Mouse (Mus musculus) myocyte (in vitro differentiated cells): ENCODE measurements around the gene Zbtb43. TPM values are rescaled to one million over a fixed set of nuclear protein-coding genes. Genes with fewer than 3 reads are reported as not detected.
A peak's percentile ranks its signal among the peaks of the same experiment; 100 is the strongest.

Source experiments
- H3K27me3 ChIP-seq: one replicate; pipeline ENCODE4 v1.6.1; 2011; ENCODE audit not compliant: control insufficient read depth, insufficient read depth, insufficient read length
- H3K36me3 ChIP-seq: one replicate; pipeline ENCODE4 v1.6.1; 2011; ENCODE audit not compliant: control insufficient read depth, insufficient read depth
- H3K4me2 ChIP-seq: one replicate; pipeline ENCODE4 v1.6.1; 2011; ENCODE audit warnings: low read depth, control low read depth
- H3K4me3 ChIP-seq: one replicate; pipeline ENCODE4 v1.5.1; 2011; ENCODE audit warnings: mild to moderate bottlenecking, control low read depth, moderate library complexity
- H3K79me2 ChIP-seq: one replicate; pipeline ENCODE4 v1.6.1; 2011; ENCODE audit not compliant: control insufficient read depth, insufficient read depth
- H3ac ChIP-seq: one replicate; pipeline ENCODE4 v1.6.1; 2011; ENCODE audit not compliant: control insufficient read depth, insufficient read length
- CEBPB ChIP-seq: IDR thresholded peaks from 2 replicates; pipeline ENCODE4 v1.6.1; 2011; ENCODE audit warnings: mild to moderate bottlenecking, moderate library complexity; ENCODE audit not compliant: poor library complexity, insufficient read depth, severe bottlenecking
- E2F4 ChIP-seq: IDR thresholded peaks from one replicate; pipeline ENCODE4 v1.6.1; 2011; ENCODE audit warnings: mild to moderate bottlenecking, control low read depth, moderate library complexity; ENCODE audit not compliant: insufficient read depth
- MAX ChIP-seq: IDR thresholded peaks from one replicate; pipeline ENCODE4 v1.6.1; 2011; ENCODE audit warnings: low read depth, mild to moderate bottlenecking, control low read depth
- MYOD1 ChIP-seq, 3 experiments: IDR thresholded peaks; one replicate each; pipeline ENCODE4 v1.6.1; 2011; ENCODE audit warnings: control low read depth in 2 of 3, low read depth in 2 of 3, mild to moderate bottlenecking in 2 of 3, moderate library complexity in 1 of 3; ENCODE audit not compliant: insufficient read length in 2 of 3, control insufficient read depth in 1 of 3
- MYOG ChIP-seq, 3 experiments: IDR thresholded peaks; one replicate each; pipeline ENCODE4 v1.6.1; 2011; ENCODE audit warnings: control low read depth in 2 of 3, low read depth in 2 of 3, mild to moderate bottlenecking in 2 of 3; ENCODE audit not compliant: insufficient read length in 2 of 3, control insufficient read depth in 1 of 3, insufficient read depth in 1 of 3
- POLR2A ChIP-seq: IDR thresholded peaks from one replicate; pipeline ENCODE4 v1.6.1; 2011; ENCODE audit warnings: low read depth, mild to moderate bottlenecking, control low read depth, moderate library complexity; ENCODE audit not compliant: insufficient read length
- POLR2AphosphoS2 ChIP-seq: IDR thresholded peaks from one replicate; pipeline ENCODE4 v1.6.1; 2011; ENCODE audit warnings: low read depth, control low read depth; ENCODE audit not compliant: insufficient read length
- REST ChIP-seq: IDR thresholded peaks from one replicate; pipeline ENCODE4 v1.6.1; 2011; ENCODE audit warnings: mild to moderate bottlenecking, control low read depth, moderate library complexity; ENCODE audit not compliant: insufficient read depth, insufficient read length
- SRF ChIP-seq: IDR thresholded peaks from one replicate; pipeline ENCODE4 v1.6.1; 2011; ENCODE audit warnings: low read depth; ENCODE audit not compliant: control insufficient read depth, insufficient read length
- TCF12 ChIP-seq: IDR thresholded peaks from one replicate; pipeline ENCODE4 v1.6.1; 2011; ENCODE audit warnings: mild to moderate bottlenecking, control low read depth; ENCODE audit not compliant: poor library complexity, insufficient read depth, severe bottlenecking
- TCF3 ChIP-seq: IDR thresholded peaks from one replicate; pipeline ENCODE4 v1.6.1; 2011; ENCODE audit warnings: low read depth, control low read depth; ENCODE audit not compliant: insufficient read length
- USF1 ChIP-seq: IDR thresholded peaks from one replicate; pipeline ENCODE4 v1.6.1; 2011; ENCODE audit warnings: low read depth, mild to moderate bottlenecking, control low read depth, moderate library complexity
- polyA plus RNA-seq: library from polyadenylated mRNA; unstranded; fragments of >200 nt; fragmentation: generic; extraction: Trizol; gene quantifications from one replicate; pipeline ENCODE4 v1.2.1, GENCODE M21; 2012; ENCODE audit warnings: missing spikeins

Zbtb43 gene
- polyA plus RNA-seq, result 10.5 TPM

- peaks cover 12% of the 10 kb centered on the region for H3K36me3 ChIP-seq
- peak within 1 kb of the TSS; percentile 74 for H3K4me3 ChIP-seq
- peaks cover 10% of the 10 kb centered on the region for H3K27me3 ChIP-seq
- TF ChIP-seq REST (no peak), MYOD1 (IDR thresholded peaks at IDR 0.05; ENCODE audit: control insufficient read depth in 1 of 3, insufficient read length in 2 of 3, low read depth in 2 of 3) (no peak), MYOG (IDR thresholded peaks at IDR 0.05; ENCODE audit: control insufficient read depth in 1 of 3, insufficient read depth in 1 of 3, insufficient read length in 2 of 3, low read depth in 2 of 3) (no peak), MAX (peak; percentile 35), CEBPB (no peak), POLR2AphosphoS2 (peak; percentile 80), USF1 (no peak), E2F4 (no peak), POLR2A (peak; percentile 89)
- H3K79me2 ChIP-seq, result peaks cover 36% of the 10 kb centered on the region
- H3ac ChIP-seq, result peak within 1 kb of the TSS; percentile 68
- H3K4me2 ChIP-seq, result peak within 1 kb of the TSS; percentile 91
Observed at GRCm38 (mm10) chr2:33468466-33469097, at the start of gene Zbtb43. Gene Zbtb43 (minus strand): TSS chr2:33468559.

- H3ac ChIP-seq, result no peak overlapping the region
- TF ChIP-seq TCF3, result no peak
- no peak for TF ChIP-seq SRF
- TF ChIP-seq USF1, result no peak
- no peak for TF ChIP-seq MYOD1 (IDR thresholded peaks at IDR 0.05; ENCODE audit: control insufficient read depth in 1 of 3, insufficient read length in 2 of 3, low read depth in 2 of 3)
- no peak for TF ChIP-seq MAX
- TF ChIP-seq CEBPB, result no peak
- no peak for TF ChIP-seq E2F4
- TF ChIP-seq POLR2AphosphoS2, result no peak
- TF ChIP-seq MYOG (IDR thresholded peaks at IDR 0.05; ENCODE audit: control insufficient read depth in 1 of 3, insufficient read depth in 1 of 3, insufficient read length in 2 of 3, low read depth in 2 of 3), result no peak
- no peak for TF ChIP-seq REST
- no peak for TF ChIP-seq POLR2A
- TF ChIP-seq TCF12, result no peak
- peaks cover 39% of the 10 kb centered on the region for H3K27me3 ChIP-seq
- H3K4me3 ChIP-seq, result no peak overlapping the region
- H3K36me3 ChIP-seq, result no peaks in the 10 kb centered on the region
- H3K4me2 ChIP-seq, result no peak overlapping the region
- no peaks in the 10 kb centered on the region for H3K79me2 ChIP-seq
Observed at GRCm38 (mm10) chr2:33515856-33516255, 47.5 kb upstream of the Zbtb43 start.

GRCm38 (mm10) chr2:33515431-33515830 is 47.1 kb upstream of the Zbtb43 start:
- H3K4me2 ChIP-seq, result no peak overlapping the region
- no peaks in the 10 kb centered on the region for H3K79me2 ChIP-seq
- H3K27me3 ChIP-seq, result peaks cover 39% of the 10 kb centered on the region
- H3ac ChIP-seq, result no peak overlapping the region
- H3K36me3 ChIP-seq, result no peaks in the 10 kb centered on the region
- no peak for TF ChIP-seq E2F4
- no peak for TF ChIP-seq MYOD1 (IDR thresholded peaks at IDR 0.05; ENCODE audit: control insufficient read depth in 1 of 3, insufficient read length in 2 of 3, low read depth in 2 of 3)
- TF ChIP-seq MAX, result no peak
- no peak for TF ChIP-seq POLR2AphosphoS2
- TF ChIP-seq USF1, result no peak
- no peak for TF ChIP-seq MYOG (IDR thresholded peaks at IDR 0.05; ENCODE audit: control insufficient read depth in 1 of 3, insufficient read depth in 1 of 3, insufficient read length in 2 of 3, low read depth in 2 of 3)
- TF ChIP-seq SRF, result no peak
- TF ChIP-seq CEBPB, result no peak
- TF ChIP-seq POLR2A, result no peak
- no peak for TF ChIP-seq TCF3
- no peak for TF ChIP-seq REST
- no peak for TF ChIP-seq TCF12
- no peak overlapping the region for H3K4me3 ChIP-seq

- Histone ChIP-seq H3K27me3 (peaks cover 15% of the 10 kb centered on the region), H3ac (no peak overlapping the region), H3K4me2 (no peak overlapping the region), H3K36me3 (no peaks in the 10 kb centered on the region), H3K79me2 (no peaks in the 10 kb centered on the region), H3K4me3 (no peak overlapping the region)
- TF ChIP-seq MYOD1 (IDR thresholded peaks at IDR 0.05; ENCODE audit: control insufficient read depth in 1 of 3, insufficient read length in 2 of 3, low read depth in 2 of 3) (no peak), CEBPB (no peak), POLR2AphosphoS2 (no peak), MYOG (IDR thresholded peaks at IDR 0.05; ENCODE audit: control insufficient read depth in 1 of 3, insufficient read depth in 1 of 3, insufficient read length in 2 of 3, low read depth in 2 of 3) (no peak), POLR2A (no peak), USF1 (no peak), REST (no peak), TCF3 (no peak), TCF12 (no peak), E2F4 (no peak), SRF (no peak), MAX (no peak)
Observed at GRCm38 (mm10) chr2:33510791-33511190, 42.4 kb upstream of the Zbtb43 start.

GRCm38 (mm10) chr2:33502602-33503001 is 34.2 kb upstream of the Zbtb43 start:
- Histone ChIP-seq H3K4me2 (no peak overlapping the region), H3K4me3 (no peak overlapping the region), H3K27me3 (peaks cover 3% of the 10 kb centered on the region), H3ac (no peak overlapping the region), H3K36me3 (no peaks in the 10 kb centered on the region), H3K79me2 (no peaks in the 10 kb centered on the region)
- no peak for TF ChIP-seq REST
